Mouse (Mus musculus) liver, embryonic 15.5 days (tissue): ENCODE results near the gene Ptprz1. TPM values are rescaled to one million over a fixed set of nuclear protein-coding genes. Genes with fewer than 3 reads are reported as not detected.
"Not testable (repeated sequence)": the region's sequence is repeated elsewhere in the genome, so short reads cannot be mapped to it uniquely, and the experiment has no call there.

ENCODE experiments used
- ATAC-seq: fragments of 200-750 bp; cut with Nextera tagmentation; 2 replicates; pipeline ENCODE4 v1.8.0; 2017; ENCODE audit warnings: moderate number of reproducible peaks, mild to moderate bottlenecking, moderate library complexity; ENCODE audit not compliant: insufficient read depth
- H3K27ac ChIP-seq: fragments of 300-500 bp; sonication (generic); replicated peaks from 2 replicates; pipeline ENCODE4 v1.5.1; 2015; ENCODE audit warnings: mild to moderate bottlenecking, inconsistent platforms
- H3K27me3 ChIP-seq: fragments of 300-500 bp; sonication (generic); 2 replicates; pipeline ENCODE4 v1.6.1; 2015; ENCODE audit warnings: mild to moderate bottlenecking, inconsistent platforms
- H3K36me3 ChIP-seq: fragments of 300-500 bp; sonication (generic); replicated peaks from 2 replicates; pipeline ENCODE4 v1.6.1; 2015; ENCODE audit warnings: moderate library complexity, mild to moderate bottlenecking, inconsistent platforms
- H3K4me1 ChIP-seq: fragments of 300-500 bp; sonication (generic); replicated peaks from 2 replicates; pipeline ENCODE4 v1.6.1; 2015; ENCODE audit warnings: inconsistent platforms
- H3K4me2 ChIP-seq: fragments of 300-500 bp; sonication (generic); 2 replicates; pipeline ENCODE4 v1.6.1; 2015; ENCODE audit warnings: moderate library complexity, mild to moderate bottlenecking, inconsistent platforms
- H3K4me3 ChIP-seq: fragments of 300-500 bp; sonication (generic); replicated peaks from 2 replicates; pipeline ENCODE4 v1.5.1; 2015; ENCODE audit warnings: mild to moderate bottlenecking, inconsistent platforms
- H3K9ac ChIP-seq: fragments of 300-500 bp; sonication (generic); 2 replicates; pipeline ENCODE4 v1.6.1; 2015; ENCODE audit warnings: moderate library complexity, mild to moderate bottlenecking, inconsistent platforms
- H3K9me3 ChIP-seq: fragments of 300-500 bp; sonication (generic); replicated peaks from 2 replicates; pipeline ENCODE4 v1.6.1; 2016; ENCODE audit warnings: inconsistent platforms
- WGBS: fragments of 180-500 bp; shearing (Covaris S2); methylation state at CpG from one replicate; pipeline ENCODE4 v1.1.7; 2015; ENCODE audit warnings: mixed read lengths; ENCODE audit not compliant: insufficient replicate concordance; 5-methylcytosine and 5-hydroxymethylcytosine counted together
- polyA plus RNA-seq: library from polyadenylated mRNA; unstranded; fragments of >200 nt; fragmentation: Nextera tagmentation; extraction: Ambion mirVana; gene quantifications from 2 replicates; pipeline ENCODE4 v1.2.1, GENCODE M21; 2015

Ptprz1 gene
- polyA plus RNA-seq, 1 experiment from 2014 or later: 0.09 TPM

- Histone ChIP-seq H3K36me3 (no peaks in the 10 kb centered on the region), H3K27me3 (no peaks in the 10 kb centered on the region), H3K9ac (no peak overlapping the region), H3K27ac (no peak overlapping the region), H3K4me3 (no peak overlapping the region), H3K9me3 (no peaks in the 10 kb centered on the region), H3K4me2 (no peak overlapping the region), H3K4me1 (no peaks in the 10 kb centered on the region)
- no peak for ATAC-seq
- 65% methylated on average over 1 of the region's 1 CpGs for WGBS
Observed at GRCm38 (mm10) chr6:23028251-23028650, 152.9 kb downstream of the Ptprz1 start.

GRCm38 (mm10) chr6:23048836-23049235 is 173.5 kb downstream of the Ptprz1 start:
- H3K4me1 ChIP-seq: no peaks in the 10 kb centered on the region
- H3K27ac ChIP-seq: no peak overlapping the region
- WGBS: 65% methylated on average over 4 of the region's 4 CpGs
- ATAC-seq: no peak
- H3K9me3 ChIP-seq: no peaks in the 10 kb centered on the region
- no peak overlapping the region for H3K9ac ChIP-seq
- H3K4me2 ChIP-seq: no peak overlapping the region
- H3K27me3 ChIP-seq: no peaks in the 10 kb centered on the region
- H3K36me3 ChIP-seq: no peaks in the 10 kb centered on the region
- no peak overlapping the region for H3K4me3 ChIP-seq

GRCm38 (mm10) chr6:23055734-23056133 is 180.4 kb downstream of the Ptprz1 start:
- Histone ChIP-seq H3K27me3 (no peaks in the 10 kb centered on the region), H3K27ac (no peak overlapping the region), H3K9ac (no peak overlapping the region), H3K9me3 (no peaks in the 10 kb centered on the region), H3K4me3 (no peak overlapping the region), H3K36me3 (no peaks in the 10 kb centered on the region), H3K4me1 (no peaks in the 10 kb centered on the region), H3K4me2 (no peak overlapping the region)
- 70% methylated on average over 5 of the region's 5 CpGs for WGBS
- no peak for ATAC-seq

- H3K9me3 ChIP-seq: no peaks in the 10 kb centered on the region
- H3K4me2 ChIP-seq: no peak overlapping the region
- no peak for ATAC-seq
- no peak overlapping the region for H3K9ac ChIP-seq
- H3K27ac ChIP-seq: no peak overlapping the region
- 67% methylated on average over 2 of the region's 2 CpGs for WGBS
- H3K4me3 ChIP-seq: no peak overlapping the region
- no peaks in the 10 kb centered on the region for H3K27me3 ChIP-seq
- H3K4me1 ChIP-seq: no peaks in the 10 kb centered on the region
- no peaks in the 10 kb centered on the region for H3K36me3 ChIP-seq
Observed at GRCm38 (mm10) chr6:23076060-23076459, 200.8 kb downstream of the Ptprz1 start.

- H3K4me2 ChIP-seq: no peak overlapping the region
- H3K9me3 ChIP-seq: no peaks in the 10 kb centered on the region
- no peak for ATAC-seq
- no peaks in the 10 kb centered on the region for H3K36me3 ChIP-seq
- H3K27me3 ChIP-seq: no peaks in the 10 kb centered on the region
- WGBS: 59% methylated on average over 2 of the region's 2 CpGs
- H3K4me1 ChIP-seq: no peaks in the 10 kb centered on the region
- no peak overlapping the region for H3K9ac ChIP-seq
- H3K27ac ChIP-seq: no peak overlapping the region
- no peak overlapping the region for H3K4me3 ChIP-seq
Observed at GRCm38 (mm10) chr6:23078273-23078672, 203.0 kb downstream of the Ptprz1 start.

- Histone ChIP-seq H3K4me2 (no peak overlapping the region), H3K4me3 (no peak overlapping the region), H3K36me3 (no peaks in the 10 kb centered on the region), H3K4me1 (no peaks in the 10 kb centered on the region), H3K9ac (no peak overlapping the region), H3K27ac (no peak overlapping the region), H3K27me3 (no peaks in the 10 kb centered on the region), H3K9me3 (no peaks in the 10 kb centered on the region)
- 52% methylated on average over 3 of the region's 3 CpGs for WGBS
- ATAC-seq: no peak
Observed at GRCm38 (mm10) chr6:23079991-23080680, 204.8 kb downstream of the Ptprz1 start.

GRCm38 (mm10) chr6:23084587-23085421 is 209.5 kb downstream of the Ptprz1 start:
- no peak overlapping the region for H3K9ac ChIP-seq
- WGBS: 60% methylated on average over 5 of the region's 5 CpGs
- no peaks in the 10 kb centered on the region for H3K4me1 ChIP-seq
- no peaks in the 10 kb centered on the region for H3K9me3 ChIP-seq
- H3K27me3 ChIP-seq: no peaks in the 10 kb centered on the region
- H3K4me2 ChIP-seq: no peak overlapping the region
- ATAC-seq: no peak
- H3K36me3 ChIP-seq: no peaks in the 10 kb centered on the region
- H3K27ac ChIP-seq: no peak overlapping the region
- no peak overlapping the region for H3K4me3 ChIP-seq

GRCm38 (mm10) chr6:23089292-23089691 is 214.0 kb downstream of the Ptprz1 start:
- H3K4me3 ChIP-seq, H3K4me2 ChIP-seq, H3K4me1 ChIP-seq, H3K9ac ChIP-seq, H3K27ac ChIP-seq, H3K36me3 ChIP-seq, H3K27me3 ChIP-seq, ATAC-seq, H3K9me3 ChIP-seq: not testable (repeated sequence)
- WGBS: 60% methylated on average over 4 of the region's 4 CpGs

GRCm38 (mm10) chr6:23090346-23091055 is 215.2 kb downstream of the Ptprz1 start:
- H3K9ac ChIP-seq, ATAC-seq: not testable (repeated sequence)
- 66% methylated on average over 11 of the region's 11 CpGs for WGBS

More at GRCm38 (mm10) chr6:23090346-23091055, 215.2 kb downstream of the Ptprz1 start:
- H3K4me2 ChIP-seq, H3K27ac ChIP-seq, H3K4me3 ChIP-seq, H3K4me1 ChIP-seq, H3K36me3 ChIP-seq, H3K27me3 ChIP-seq, H3K9me3 ChIP-seq: not testable (repeated sequence)
